Mouse (Mus musculus): ENCODE results near the gene Masp1.

- TF ChIP-seq POLR2A (IDR thresholded peaks at IDR 0.05; ENCODE audit: insufficient read length, low read depth) (no peak), CEBPB (IDR thresholded peaks at IDR 0.05; ENCODE audit: insufficient read depth, poor library complexity, severe bottlenecking) (peak; percentile 95), TCF3 (IDR thresholded peaks at IDR 0.05; ENCODE audit: insufficient read length, low read depth) (no peak), TCF12 (IDR thresholded peaks at IDR 0.05; ENCODE audit: insufficient read depth, poor library complexity, severe bottlenecking) (no peak)
Measured at GRCm38 (mm10) chr16:23518567-23519369, 1.8 kb downstream of the Masp1 start.
